Mouse (Mus musculus) stomach, embryonic 14.5 days (tissue): ENCODE measurements around the gene Cav1. TPM values are rescaled to one million over a fixed set of nuclear protein-coding genes. Genes with fewer than 3 reads are reported as not detected.
A peak's percentile ranks its signal among the peaks of the same experiment; 100 is the strongest.

Experiments used
- ATAC-seq: fragments of 200-750 bp; cut with Nextera tagmentation; 2 replicates; pipeline ENCODE4 v1.8.0; 2017; ENCODE audit warnings: low read depth, moderate TSS enrichment; ENCODE audit not compliant: insufficient number of reproducible peaks, insufficient read depth, low FRiP score
- H3K27ac ChIP-seq: fragments of 300-500 bp; sonication (generic); 2 replicates; pipeline ENCODE4 v1.5.1; 2014; ENCODE audit warnings: mild to moderate bottlenecking, low read length, moderate library complexity, mixed read lengths
- H3K27me3 ChIP-seq: fragments of 300-500 bp; sonication (generic); 2 replicates; pipeline ENCODE4 v1.6.1; 2014; ENCODE audit warnings: low read length, control low read depth, mixed read lengths; ENCODE audit not compliant: control insufficient read depth, insufficient read depth
- H3K36me3 ChIP-seq: fragments of 300-500 bp; sonication (generic); 2 replicates; pipeline ENCODE4 v1.6.1; 2014; ENCODE audit warnings: mild to moderate bottlenecking, control low read depth, low read length, moderate library complexity, mixed read lengths; ENCODE audit not compliant: control insufficient read depth, insufficient read depth
- H3K4me1 ChIP-seq: fragments of 300-500 bp; sonication (generic); 2 replicates; pipeline ENCODE4 v1.6.1; 2014; ENCODE audit warnings: low read length, control low read depth, mixed read lengths; ENCODE audit not compliant: control insufficient read depth, insufficient read depth
- H3K4me2 ChIP-seq: fragments of 300-500 bp; sonication (generic); replicated peaks from 2 replicates; pipeline ENCODE4 v1.6.1; 2014; ENCODE audit warnings: low read depth, low read length, control low read depth
- H3K4me3 ChIP-seq: fragments of 300-500 bp; sonication (generic); 2 replicates; pipeline ENCODE4 v1.5.1; 2014; ENCODE audit warnings: low read depth, low read length, control low read depth
- H3K9ac ChIP-seq: fragments of 300-500 bp; sonication (generic); replicated peaks from 2 replicates; pipeline ENCODE4 v1.6.1; 2014; ENCODE audit warnings: low read depth, mild to moderate bottlenecking, control low read depth, low read length, moderate library complexity, mixed read lengths
- H3K9me3 ChIP-seq: fragments of 300-500 bp; sonication (generic); 2 replicates; pipeline ENCODE4 v1.6.1; 2016; ENCODE audit warnings: low read depth, low read length, control low read depth; ENCODE audit not compliant: control insufficient read depth
- WGBS: fragments of 180-500 bp; shearing (Covaris S2); extraction: QIAGEN DNeasy Blood & Tissue Kit; methylation state at CpG from one replicate; pipeline ENCODE4 v1.1.7; 2014; 5-methylcytosine and 5-hydroxymethylcytosine counted together
- polyA plus RNA-seq: library from polyadenylated mRNA; unstranded; fragments of >200 nt; fragmentation: Nextera tagmentation; extraction: Ambion mirVana; gene quantifications from 2 replicates; pipeline ENCODE4 v1.2.1, GENCODE M21; 2014

The Cav1 gene
- polyA plus RNA-seq, 1 experiment from 2014 or later = 350 TPM

DNA sequence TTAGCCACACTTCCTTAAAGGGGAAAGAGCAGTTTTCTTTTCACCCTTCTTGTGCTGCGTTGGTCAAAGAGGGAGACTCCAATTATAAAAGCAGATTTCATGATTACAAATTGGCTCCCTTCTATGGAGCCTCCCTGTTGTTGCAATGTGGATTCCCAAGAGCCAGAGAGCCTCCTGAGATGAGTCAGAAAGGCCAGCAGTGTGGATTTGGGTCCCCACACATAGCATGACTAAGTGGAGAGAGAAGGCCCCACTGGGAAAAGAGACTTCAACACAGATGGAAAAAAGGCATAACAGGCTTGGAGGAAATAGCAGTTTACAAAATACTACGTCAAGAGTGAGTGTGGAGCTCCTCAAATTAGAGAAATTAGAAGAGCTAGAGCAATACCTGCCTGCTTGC, 3.1 kb downstream of the Cav1 start:
- peak overlapping the region; percentile 76 for H3K4me2 ChIP-seq

DNA sequence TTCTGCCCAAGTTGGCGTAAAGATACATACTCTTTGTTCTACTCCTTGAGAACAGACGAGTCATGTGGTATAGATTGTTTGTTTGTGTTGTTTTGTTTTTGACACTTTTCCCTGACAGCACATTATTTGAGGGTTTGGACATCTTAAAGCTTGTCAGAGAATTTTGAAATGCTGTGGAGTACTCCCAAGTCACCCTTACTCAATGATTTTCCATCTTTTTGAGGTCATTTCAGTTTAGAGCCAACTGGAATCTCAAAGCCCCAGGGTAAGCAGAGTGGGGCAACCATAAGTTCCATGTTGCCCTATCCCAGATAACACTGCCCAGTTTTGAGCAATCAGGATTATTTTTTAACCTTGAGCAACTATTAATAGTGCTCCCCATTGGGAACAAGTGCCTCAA, 8.1 kb downstream of the Cav1 start:
- Histone ChIP-seq H3K27ac (no peak overlapping the region), H3K36me3 (no peaks in the 10 kb centered on the region), H3K27me3 (no peaks in the 10 kb centered on the region), H3K4me3 (no peak overlapping the region), H3K4me2 (no peak overlapping the region), H3K9me3 (no peaks in the 10 kb centered on the region), H3K9ac (no peak overlapping the region), H3K4me1 (peaks cover 18% of the 10 kb centered on the region)
- 90% methylated on average over 2 of the region's 2 CpGs for WGBS
- no peak for ATAC-seq

More for the DNA sequence above, 3.1 kb downstream of the Cav1 start:
- Histone ChIP-seq H3K9me3 (no peaks in the 10 kb centered on the region), H3K4me3 (peak overlapping the region; percentile 43; the same call in 1 of the 2 replicates), H3K4me1 (no peaks in the 10 kb centered on the region), H3K9ac (no peak overlapping the region), H3K27me3 (0 out of 2 replicates have a peak, but pooled peaks cover 4% of the 10 kb centered on the region), H3K27ac (no peak overlapping the region), H3K36me3 (no peaks in the 10 kb centered on the region)
- no peak for ATAC-seq
- 86% methylated on average over 2 of the region's 2 CpGs for whole genome bisulfite sequencing

DNA sequence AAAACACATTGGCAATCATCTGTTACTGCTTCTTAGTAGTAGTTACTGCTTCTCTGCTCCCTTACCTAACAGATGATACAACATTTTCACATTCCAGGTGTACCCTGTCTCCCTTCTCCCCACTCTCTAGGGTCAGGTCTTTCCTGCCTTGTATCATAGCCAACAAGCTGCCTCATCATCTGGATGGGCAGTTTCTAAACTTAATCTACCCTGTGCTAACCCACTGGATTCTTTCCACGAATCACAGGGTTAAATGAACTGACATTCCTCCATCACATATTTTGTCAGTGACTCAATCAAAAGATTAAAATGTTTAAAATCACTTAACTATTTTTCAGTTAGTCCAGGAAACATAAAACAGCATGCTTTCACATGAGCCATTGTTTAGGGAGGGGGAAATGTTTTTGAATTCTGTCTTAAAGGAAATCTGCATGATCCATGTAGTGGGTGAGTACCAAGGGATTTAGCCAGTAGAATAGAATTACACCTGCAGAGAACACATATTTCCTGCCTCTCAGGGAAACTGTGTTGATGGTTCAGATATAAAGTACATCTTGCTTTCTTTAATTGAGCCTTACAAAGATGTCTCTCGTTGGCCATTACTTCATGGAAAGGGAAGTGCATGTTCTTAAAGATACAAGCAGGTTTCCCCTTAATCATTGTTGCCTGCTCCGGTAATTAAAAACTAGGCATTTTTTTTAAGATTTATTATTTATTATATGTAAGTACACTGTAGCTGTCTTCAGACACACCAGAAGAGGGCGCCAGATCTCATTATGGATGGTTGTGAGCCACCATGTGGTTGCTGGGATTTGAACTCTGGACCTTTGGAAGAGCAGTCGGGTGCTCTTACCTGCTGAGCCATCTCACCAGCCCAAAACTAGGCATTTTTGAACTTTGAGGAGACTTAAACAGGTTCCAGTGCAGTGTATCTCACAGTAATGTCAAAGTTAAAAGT, 8.8 kb downstream of the Cav1 start:
- Histone ChIP-seq H3K27me3 (no peaks in the 10 kb centered on the region), H3K9me3 (no peaks in the 10 kb centered on the region), H3K27ac (no peak overlapping the region), H3K4me3 (no peak overlapping the region), H3K9ac (no peak overlapping the region), H3K4me2 (no peak overlapping the region), H3K4me1 (peaks cover 18% of the 10 kb centered on the region), H3K36me3 (no peaks in the 10 kb centered on the region)
- 78% methylated on average over 5 of the region's 5 CpGs for WGBS
- ATAC-seq = no peak

DNA sequence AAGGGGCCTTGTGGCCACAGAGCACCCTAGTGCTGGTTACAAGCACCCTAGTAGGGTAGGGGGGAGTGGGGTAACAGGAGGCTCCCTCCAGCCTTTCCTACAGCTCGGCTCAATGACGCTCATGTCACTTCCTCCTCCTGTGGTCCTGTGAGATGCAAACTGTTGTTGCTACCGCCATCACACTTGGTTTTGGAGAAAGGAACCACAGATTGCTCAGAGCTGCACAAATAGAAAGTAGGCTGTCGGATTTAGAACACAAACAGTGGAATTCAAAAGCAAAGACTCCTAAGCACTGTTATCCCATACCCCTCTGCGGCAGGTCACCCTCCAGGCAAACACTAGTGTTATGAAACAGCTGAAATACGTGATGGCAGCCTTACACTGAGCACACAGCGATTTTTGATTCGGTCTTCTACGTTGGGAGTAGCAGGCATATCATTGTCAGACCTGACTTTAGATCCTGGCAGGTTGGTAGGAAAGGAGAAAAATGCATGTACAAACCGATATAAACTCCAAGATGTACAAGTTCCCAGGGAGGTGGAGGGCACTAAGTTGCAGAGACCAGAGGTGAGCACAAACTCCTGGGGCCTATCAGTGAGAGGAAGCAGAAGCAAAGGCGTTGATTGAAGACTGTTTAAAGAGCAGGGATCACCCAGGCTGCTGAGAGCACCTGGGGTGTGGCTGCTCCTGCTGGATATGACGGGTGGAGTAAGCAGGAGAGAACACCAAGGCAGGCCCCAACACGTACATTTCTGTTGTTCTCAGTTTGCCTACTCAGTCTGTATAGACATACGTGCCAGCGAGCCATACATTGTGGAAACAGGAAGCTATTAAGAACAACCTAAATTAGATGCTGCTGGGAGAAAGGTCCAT, 10.4 kb downstream of the Cav1 start:
- no peaks in the 10 kb centered on the region for H3K27me3 ChIP-seq
- no peak overlapping the region for H3K9ac ChIP-seq
- peak overlapping the region; percentile 68; the same call in 1 of the 2 replicates for H3K27ac ChIP-seq
- ATAC-seq = peak; percentile 89
- 50% methylated on average over 15 of the region's 15 CpGs for WGBS
- no peak overlapping the region for H3K4me2 ChIP-seq
- H3K36me3 ChIP-seq = no peaks in the 10 kb centered on the region
- no peak overlapping the region for H3K4me3 ChIP-seq
- H3K4me1 ChIP-seq = peaks cover 18% of the 10 kb centered on the region
- no peaks in the 10 kb centered on the region for H3K9me3 ChIP-seq

DNA sequence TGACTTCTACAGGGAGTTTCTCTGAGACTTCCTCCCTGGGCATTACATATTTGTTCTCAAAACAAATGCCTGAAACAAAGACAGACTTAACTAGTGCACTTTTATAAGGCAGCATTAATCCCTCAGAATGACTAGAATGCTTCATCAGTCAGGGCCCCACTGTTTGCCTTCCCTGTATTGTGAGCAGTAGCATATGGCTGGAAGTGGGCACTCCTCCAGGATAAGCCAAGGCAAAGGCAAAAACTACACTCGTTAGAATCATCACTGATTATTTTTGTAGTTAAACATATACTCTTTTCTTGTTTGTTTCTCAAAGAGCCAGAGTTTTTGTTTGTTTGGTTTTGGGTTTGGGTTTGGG, 11.0 kb downstream of the Cav1 start:
- H3K36me3 ChIP-seq = no peaks in the 10 kb centered on the region
- H3K9me3 ChIP-seq = no peaks in the 10 kb centered on the region
- 9% methylated on average over 1 of the region's 1 CpGs for WGBS
- peak; percentile 39; the same call in 1 of the 2 replicates for ATAC-seq
- no peak overlapping the region for H3K9ac ChIP-seq
- peak overlapping the region; percentile 68; the same call in 1 of the 2 replicates for H3K27ac ChIP-seq
- no peak overlapping the region for H3K4me3 ChIP-seq
- H3K4me2 ChIP-seq = no peak overlapping the region
- H3K4me1 ChIP-seq = peaks cover 18% of the 10 kb centered on the region
- no peaks in the 10 kb centered on the region for H3K27me3 ChIP-seq

DNA sequence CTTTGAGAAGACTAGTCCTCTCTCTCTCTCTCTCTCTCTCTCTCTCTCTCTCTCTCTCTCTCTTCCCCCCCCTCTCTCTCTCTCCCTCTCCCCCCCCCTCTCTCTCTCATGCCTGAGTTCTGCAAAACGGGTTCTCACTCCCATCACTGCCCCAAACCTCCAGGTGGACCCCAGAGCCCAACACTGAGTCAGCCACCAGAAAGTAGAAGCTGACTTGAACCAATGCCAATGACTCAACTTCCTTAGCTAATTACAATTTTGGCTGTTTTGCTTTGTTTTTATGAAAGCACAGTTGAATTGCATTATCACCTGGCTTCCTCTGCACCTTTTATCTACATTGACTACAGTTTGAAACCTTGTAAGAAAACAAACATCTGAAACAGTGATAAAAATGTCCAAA, 11.8 kb downstream of the Cav1 start:
- Histone ChIP-seq H3K36me3 (no peaks in the 10 kb centered on the region), H3K9me3 (no peaks in the 10 kb centered on the region), H3K4me2 (no peak overlapping the region), H3K4me1 (peaks cover 18% of the 10 kb centered on the region), H3K27ac (peak overlapping the region; percentile 12; the same call in 1 of the 2 replicates), H3K27me3 (no peaks in the 10 kb centered on the region), H3K4me3 (no peak overlapping the region), H3K9ac (no peak overlapping the region)
- 44% methylated on average over 1 of the region's 1 CpGs for WGBS
- ATAC-seq = no peak

DNA sequence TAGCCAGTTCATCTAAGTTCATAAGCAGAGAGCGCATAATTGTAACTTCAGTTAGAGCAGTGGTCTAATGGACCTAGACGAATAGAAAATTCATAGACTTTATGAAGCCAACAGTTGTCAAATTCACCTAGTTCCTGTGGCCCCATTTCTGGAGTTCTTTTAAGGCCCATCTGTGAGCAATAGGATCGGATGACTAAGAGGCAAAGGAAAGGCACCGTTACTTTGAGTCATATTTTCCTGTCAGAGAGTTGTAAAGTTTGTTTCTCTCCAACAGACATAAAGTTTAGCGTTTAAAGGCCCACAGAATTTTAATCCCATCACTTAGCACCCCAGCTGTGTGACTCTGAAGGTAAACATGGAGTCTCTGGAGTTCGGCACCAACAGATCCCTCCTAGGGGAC, 15.8 kb downstream of the Cav1 start:
- H3K9me3 ChIP-seq = no peaks in the 10 kb centered on the region
- H3K27me3 ChIP-seq = no peaks in the 10 kb centered on the region
- H3K9ac ChIP-seq = no peak overlapping the region
- WGBS = 74% methylated on average over 6 of the region's 6 CpGs
- H3K36me3 ChIP-seq = no peaks in the 10 kb centered on the region
- no peak overlapping the region for H3K4me2 ChIP-seq
- H3K4me1 ChIP-seq = peaks cover 7% of the 10 kb centered on the region
- no peak overlapping the region for H3K27ac ChIP-seq
- H3K4me3 ChIP-seq = no peak overlapping the region
- ATAC-seq = no peak

DNA sequence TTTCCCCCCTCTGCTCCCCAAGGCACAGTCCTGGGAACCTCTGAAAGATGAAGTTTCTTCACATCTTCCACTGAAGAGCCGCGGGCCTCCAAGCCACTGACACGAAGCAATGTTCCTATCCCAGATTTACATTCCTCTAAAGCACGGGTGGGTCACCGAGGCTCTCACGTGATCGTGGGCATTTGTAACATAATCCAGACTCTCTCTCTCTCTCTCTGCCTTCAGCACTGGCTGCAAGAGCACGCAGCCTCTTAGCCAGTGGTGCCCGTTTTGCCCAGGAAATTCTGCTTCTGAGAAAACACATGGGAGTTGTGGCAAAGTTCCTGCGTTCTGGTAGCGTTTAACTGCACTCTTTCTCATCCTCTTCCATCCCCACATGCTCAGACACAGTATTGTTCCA, 21.1 kb downstream of the Cav1 start:
- Histone ChIP-seq H3K27me3 (no peaks in the 10 kb centered on the region), H3K9me3 (no peaks in the 10 kb centered on the region), H3K36me3 (no peaks in the 10 kb centered on the region), H3K4me1 (no peaks in the 10 kb centered on the region; the same call in 1 of the 2 replicates), H3K9ac (no peak overlapping the region), H3K4me3 (no peak overlapping the region), H3K4me2 (no peak overlapping the region), H3K27ac (no peak overlapping the region)
- no peak for ATAC-seq
- WGBS = 40% methylated on average over 11 of the region's 11 CpGs
